In the genomic region with DNA sequence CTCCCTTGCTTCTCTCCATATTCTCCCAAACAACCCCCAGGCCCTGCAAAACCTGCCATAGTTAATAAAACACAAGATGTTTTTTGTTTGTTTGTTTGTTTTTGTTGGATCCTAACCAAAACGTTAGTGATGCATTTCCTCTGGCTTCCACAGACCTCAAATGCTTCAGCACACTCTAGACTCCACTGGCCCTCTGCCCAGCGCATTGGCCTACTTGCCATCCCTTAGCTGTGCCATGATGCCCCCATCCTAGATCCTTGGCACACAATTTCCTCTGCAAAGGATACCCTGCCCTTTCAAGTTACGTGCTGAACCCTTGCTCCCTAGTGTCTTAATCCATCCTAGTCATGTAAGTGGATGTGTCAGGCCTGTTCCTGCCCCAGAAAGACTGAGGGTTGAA, we compare ENCODE assay signal across 6 mouse cellular contexts.
"Had no signal": no experiment of that assay in that cellular context is flagged by ENCODE, and none has a peak within 500 bp of the region (broad histone marks: within the 10 kb centered on the region; RNA-seq: fewer than 3 reads in every experiment).

No protein-coding gene starts in this region.

- DNase-seq: kidney, adult 8-10 months; kidney, postnatal 4 days; lung, postnatal 14 days; right cerebral cortex, postnatal 14 days had no signal

- ATAC-seq: liver, embryonic 12.5 days; midbrain, embryonic 16.5 days had no signal
